Comparison of ENCODE assay signal across 30 mouse cellular contexts in the genomic region with DNA sequence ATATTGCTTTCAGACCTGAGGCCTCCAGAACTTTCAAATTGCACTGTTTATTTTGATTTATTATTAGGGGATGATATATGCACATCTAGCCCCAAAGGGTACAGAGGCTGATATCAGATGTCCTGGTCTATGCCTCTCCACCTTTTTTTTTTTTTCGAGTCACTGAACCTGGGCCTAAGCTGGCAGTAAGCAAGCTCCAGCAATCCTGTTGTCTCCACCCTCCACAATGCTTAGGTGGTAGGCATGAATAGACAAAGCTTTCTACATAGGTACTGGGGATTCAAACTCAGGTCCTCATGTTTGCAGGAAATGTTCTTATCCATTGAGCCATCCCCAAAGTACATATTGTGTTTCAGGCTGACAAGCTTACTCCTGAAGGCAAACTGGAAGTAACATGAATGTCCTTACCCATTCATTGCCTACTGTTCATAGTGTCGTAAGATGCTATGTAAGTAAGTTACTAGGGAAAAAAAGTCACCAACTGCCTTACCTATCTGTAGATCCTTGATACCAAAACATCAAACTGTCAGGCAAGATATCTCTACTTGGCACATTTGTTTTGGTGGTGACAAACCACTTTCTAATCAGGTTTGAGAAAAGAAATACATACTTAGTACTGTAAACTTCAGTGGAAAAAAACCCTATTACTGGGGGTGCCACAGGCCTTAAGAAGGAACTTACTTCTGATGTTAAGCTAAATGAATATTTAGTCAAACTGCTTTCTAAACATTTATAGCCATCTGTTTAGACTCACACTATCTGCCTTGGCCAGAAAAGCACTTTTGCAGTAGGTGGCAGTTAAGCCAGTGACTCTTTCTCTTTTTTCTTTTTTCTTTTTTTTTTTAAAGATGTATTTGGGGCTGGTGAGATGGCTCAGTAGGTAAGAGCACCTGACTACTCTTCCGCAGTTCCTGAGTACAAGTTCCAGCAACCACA.
DNase-seq lines count a peak whose midpoint lies in the region; ATAC-seq and TF ChIP-seq lines count a peak whose summit lies in the region.
"Had no signal": no experiment of that assay in that cellular context is flagged by ENCODE, and none has a peak within 500 bp of the region (broad histone marks: within the 10 kb centered on the region; RNA-seq: fewer than 3 reads in every experiment).

No protein-coding gene starts in this region.

- no peak overlapping the region for H3K4me3 ChIP-seq in G1E (ENCODE audit: low read depth, low read length)
- H3K4me3 ChIP-seq in liver, embryonic 13.5 days (replicated peaks) = no peak overlapping the region
- H3K4me3 ChIP-seq: embryonic facial prominence, embryonic 10.5 days; embryonic facial prominence, embryonic 15.5 days; forebrain, embryonic 15.5 days; heart, embryonic 13.5 days; hindbrain, embryonic 15.5 days; kidney, embryonic 15.5 days; left cerebral cortex, adult 2 months; limb, embryonic 12.5 days; neural tube, embryonic 12.5 days had no signal

- H3K9ac ChIP-seq in liver, embryonic 13.5 days = no peak overlapping the region
- H3K9ac ChIP-seq: embryonic facial prominence, embryonic 15.5 days; forebrain, embryonic 15.5 days; heart, embryonic 13.5 days; hindbrain, embryonic 15.5 days; kidney, embryonic 15.5 days; limb, embryonic 12.5 days; neural tube, embryonic 12.5 days had no signal

- TF ChIP-seq CTCF in G1E (IDR thresholded peaks at IDR 0.05; ENCODE audit: low read depth, low read length) = no peak

- no peaks in the 10 kb centered on the region for H3K9me3 ChIP-seq in G1E (replicated peaks)
- no peaks in the 10 kb centered on the region for H3K9me3 ChIP-seq in liver, embryonic 13.5 days (replicated peaks)
- H3K9me3 ChIP-seq: embryonic facial prominence, embryonic 10.5 days; embryonic facial prominence, embryonic 15.5 days; forebrain, embryonic 15.5 days; heart, embryonic 13.5 days; hindbrain, embryonic 15.5 days; kidney, embryonic 15.5 days; limb, embryonic 12.5 days; neural tube, embryonic 12.5 days had no signal

- no peaks in the 10 kb centered on the region for H3K36me3 ChIP-seq in G1E (replicated peaks)
- no peaks in the 10 kb centered on the region for H3K36me3 ChIP-seq in liver, embryonic 13.5 days
- H3K36me3 ChIP-seq: embryonic facial prominence, embryonic 10.5 days; embryonic facial prominence, embryonic 15.5 days; forebrain, embryonic 15.5 days; heart, embryonic 13.5 days; hindbrain, embryonic 15.5 days; kidney, embryonic 15.5 days; limb, embryonic 12.5 days; neural tube, embryonic 12.5 days had no signal

- H3K4me2 ChIP-seq in liver, embryonic 13.5 days = no peak overlapping the region
- H3K4me2 ChIP-seq: embryonic facial prominence, embryonic 15.5 days; forebrain, embryonic 15.5 days; heart, embryonic 13.5 days; hindbrain, embryonic 15.5 days; kidney, embryonic 15.5 days; limb, embryonic 12.5 days; midbrain, embryonic 11.5 days; neural tube, embryonic 12.5 days had no signal

- H3K27ac ChIP-seq in liver, embryonic 13.5 days = peak overlapping the region; percentile 65
- H3K27ac ChIP-seq: embryonic facial prominence, embryonic 10.5 days; embryonic facial prominence, embryonic 15.5 days; forebrain, embryonic 15.5 days; heart, embryonic 13.5 days; hindbrain, embryonic 15.5 days; kidney, embryonic 15.5 days; left cerebral cortex, adult 2 months; limb, embryonic 12.5 days; neural tube, embryonic 12.5 days had no signal

- H3K27me3 ChIP-seq in G1E (ENCODE audit: insufficient read depth, low read length) = no peaks in the 10 kb centered on the region
- no peaks in the 10 kb centered on the region for H3K27me3 ChIP-seq in liver, embryonic 13.5 days
- H3K27me3 ChIP-seq: CH12.LX; embryonic facial prominence, embryonic 15.5 days; forebrain, embryonic 15.5 days; heart, embryonic 13.5 days; hindbrain, embryonic 15.5 days; kidney, embryonic 15.5 days; limb, embryonic 12.5 days; neural tube, embryonic 12.5 days had no signal

- DNase-seq in G1E (ENCODE audit: low spot score) = no peak
- DNase-seq in c-Kit-positive CD71-positive TER-119-positive erythroid progenitor cells, embryonic 14.5 days (ENCODE audit: low spot score) = peak; percentile 33
- no peak for DNase-seq in liver, embryonic 13.5 days
- no peak for DNase-seq in urinary bladder, postnatal 14 days (ENCODE audit: low spot score)
- DNase-seq in lung, postnatal 25 days (ENCODE audit: low spot score) = no peak
- DNase-seq in B cell, adult 2 months = no peak
- DNase-seq: adrenal gland, postnatal 14 days; cerebellum, adult 18-20 months; cerebellum, postnatal 14 days; heart, postnatal 10 days; kidney, adult 11 months; kidney, postnatal 25 days; lung, adult 18-20 months; right cerebral cortex, adult 18-20 months; thymus, postnatal 4 days had no signal

- 38% methylated on average over 3 of the region's 3 CpGs for WGBS in liver, embryonic 13.5 days (ENCODE audit: insufficient replicate concordance)

- H3K4me1 ChIP-seq in G1E (ENCODE audit: insufficient read depth, low read depth, low read length) = peaks cover 10% of the 10 kb centered on the region
- no peaks in the 10 kb centered on the region; the same call in 1 of the 2 replicates for H3K4me1 ChIP-seq in liver, embryonic 13.5 days (replicated peaks)
- H3K4me1 ChIP-seq: embryonic facial prominence, embryonic 10.5 days; embryonic facial prominence, embryonic 15.5 days; forebrain, embryonic 15.5 days; heart, embryonic 13.5 days; hindbrain, embryonic 15.5 days; kidney, embryonic 15.5 days; limb, embryonic 12.5 days; neural tube, embryonic 12.5 days had no signal

- peak; percentile 73 for ATAC-seq in G1E (ENCODE audit: extremely low read depth, insufficient number of reproducible peaks, low FRiP score, poor library complexity, severe bottlenecking)
- ATAC-seq in liver, embryonic 13.5 days (ENCODE audit: low read depth) = peak; percentile 83
- ATAC-seq in megakaryocyte progenitor cell, adult 5-6 weeks (replicated peaks; ENCODE audit: poor library complexity) = peak; percentile 88
- ATAC-seq: forebrain, embryonic 15.5 days; inflammation-experienced regulatory T-cells, adult 6 months; lung, postnatal 0 days; midbrain, embryonic 16.5 days had no signal
